Mouse (Mus musculus) G1E (cell line): ENCODE results near the gene Bola1.
"Not testable (repeated sequence)": the region's sequence is repeated elsewhere in the genome, so short reads cannot be mapped to it uniquely, and the experiment has no call there.

Experiments used
- CTCF ChIP-seq: IDR thresholded peaks from 2 replicates; pipeline ENCODE4 v1.5.1; 2012; ENCODE audit warnings: low read depth, low read length, inconsistent platforms, mixed read lengths
- GATA1 ChIP-seq: IDR thresholded peaks from 2 replicates; pipeline ENCODE4 v1.6.1; 2012; ENCODE audit warnings: borderline replicate concordance, low read length, inconsistent platforms, mixed read lengths
- TAL1 ChIP-seq: conservative IDR thresholded peaks from 2 replicates; pipeline ENCODE4 v1.6.1; 2012; ENCODE audit warnings: low read depth, low read length, inconsistent platforms, mixed read lengths

DNA sequence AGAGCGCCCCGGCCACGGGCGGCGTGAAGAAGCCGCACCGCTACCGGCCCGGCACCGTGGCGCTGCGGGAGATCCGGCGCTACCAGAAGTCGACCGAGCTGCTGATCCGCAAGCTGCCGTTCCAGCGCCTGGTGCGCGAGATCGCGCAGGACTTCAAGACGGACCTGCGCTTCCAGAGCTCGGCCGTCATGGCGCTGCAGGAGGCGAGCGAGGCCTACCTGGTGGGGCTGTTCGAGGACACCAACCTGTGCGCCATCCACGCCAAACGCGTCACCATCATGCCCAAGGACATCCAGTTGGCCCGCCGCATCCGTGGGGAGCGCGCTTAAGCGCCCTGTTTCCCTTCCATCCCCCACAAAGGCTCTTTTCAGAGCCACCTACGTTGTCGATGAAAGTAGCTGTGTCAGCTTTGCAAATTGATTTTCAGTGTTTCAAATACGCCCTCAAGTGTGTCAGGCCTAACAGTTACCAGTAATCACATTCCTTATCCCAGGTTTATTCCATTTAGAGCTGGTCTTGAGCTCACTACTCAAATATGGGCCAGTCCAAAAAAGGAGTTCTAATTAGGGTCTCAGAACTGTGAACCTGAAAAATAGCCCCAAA lies 49.4 kb upstream of the Bola1 start:
- not testable (repeated sequence) for TF ChIP-seq CTCF, TAL1, GATA1
